Mouse (Mus musculus) ZHBTc4 (cell line): ENCODE results near the gene Arsg.

ENCODE experiments used
- DNase-seq: peaks from one replicate; pipeline ENCODE4 v3.0.0-alpha.2; 2011; ENCODE audit warnings: low read depth, low spot score

Gene Arsg

DNA sequence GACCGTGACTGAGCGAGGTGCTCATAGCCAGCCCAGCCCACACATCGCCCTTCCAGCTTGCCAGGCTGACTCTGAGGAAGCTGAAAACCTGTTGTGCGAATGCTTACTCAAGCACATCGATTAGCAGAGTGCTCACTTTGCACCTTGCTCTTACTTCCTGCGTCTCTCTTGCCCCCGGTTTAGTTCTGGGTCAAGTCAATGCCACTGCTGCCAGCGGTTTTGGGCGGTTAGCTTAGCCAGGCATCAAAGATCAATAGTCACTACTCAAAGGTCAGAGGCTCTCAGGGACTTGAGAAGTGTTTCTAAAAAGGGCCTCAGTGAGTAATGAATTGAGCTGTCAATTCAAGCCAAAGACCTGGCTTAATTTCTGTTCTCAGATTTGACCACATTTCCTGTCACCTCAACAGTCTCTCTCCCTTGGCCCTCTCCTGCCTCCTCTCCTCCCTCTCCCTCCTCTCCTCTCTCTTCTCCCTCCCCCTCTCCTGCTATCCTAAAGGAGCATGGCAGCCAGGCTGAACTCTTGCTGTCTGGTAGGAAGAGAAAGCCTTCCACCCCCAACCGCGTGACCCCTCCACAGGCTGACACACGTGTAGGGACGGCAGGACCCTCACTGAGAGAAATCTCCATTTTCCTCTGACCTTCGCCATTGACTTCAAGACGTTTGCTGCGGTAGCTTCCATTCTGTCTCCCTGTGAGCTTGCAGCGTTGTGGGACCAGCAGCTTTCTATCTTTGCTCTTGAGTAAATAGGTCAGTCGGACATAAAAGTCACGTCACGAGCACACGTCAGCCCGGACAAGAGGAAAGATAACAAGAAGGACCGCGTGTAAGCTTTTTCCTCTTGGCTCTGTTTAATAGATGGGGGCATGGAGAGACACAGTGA is 22.0 kb downstream of the Arsg start:
- no peak for DNase-seq

DNA sequence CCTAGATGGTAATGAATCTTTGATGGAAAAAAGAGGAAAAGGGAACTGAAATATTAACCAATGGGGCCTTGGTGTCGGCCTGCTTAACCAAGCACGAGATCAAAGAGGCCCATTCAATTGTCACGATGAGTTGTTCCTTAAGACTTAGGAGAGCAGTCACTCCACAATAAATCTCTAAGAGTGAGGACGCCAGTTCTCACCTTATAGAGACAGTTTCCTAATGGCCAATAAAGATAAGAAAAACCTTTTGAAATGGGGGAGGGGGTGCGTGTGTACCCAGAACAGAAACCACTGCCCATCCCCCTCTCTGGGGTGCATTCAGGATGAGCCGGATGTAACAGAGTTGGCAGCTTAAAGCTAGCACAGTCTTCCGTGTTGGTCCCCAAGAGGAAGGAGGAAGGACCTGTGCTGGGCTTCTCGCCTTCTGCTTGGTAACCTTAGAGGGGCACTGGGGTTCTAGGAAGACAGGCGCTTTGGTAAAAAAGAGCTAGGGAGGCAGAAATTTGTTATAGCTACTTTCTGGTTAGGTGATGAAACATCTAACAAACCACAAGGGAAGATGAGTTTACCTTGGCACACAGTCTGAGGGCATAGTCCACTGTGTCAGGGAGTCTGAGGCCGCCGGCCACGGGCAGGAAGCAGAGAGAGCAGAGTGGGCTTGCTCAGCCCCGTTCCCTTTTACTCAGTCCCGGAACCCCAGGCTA is 22.7 kb downstream of the Arsg start:
- DNase-seq, result no peak

DNA sequence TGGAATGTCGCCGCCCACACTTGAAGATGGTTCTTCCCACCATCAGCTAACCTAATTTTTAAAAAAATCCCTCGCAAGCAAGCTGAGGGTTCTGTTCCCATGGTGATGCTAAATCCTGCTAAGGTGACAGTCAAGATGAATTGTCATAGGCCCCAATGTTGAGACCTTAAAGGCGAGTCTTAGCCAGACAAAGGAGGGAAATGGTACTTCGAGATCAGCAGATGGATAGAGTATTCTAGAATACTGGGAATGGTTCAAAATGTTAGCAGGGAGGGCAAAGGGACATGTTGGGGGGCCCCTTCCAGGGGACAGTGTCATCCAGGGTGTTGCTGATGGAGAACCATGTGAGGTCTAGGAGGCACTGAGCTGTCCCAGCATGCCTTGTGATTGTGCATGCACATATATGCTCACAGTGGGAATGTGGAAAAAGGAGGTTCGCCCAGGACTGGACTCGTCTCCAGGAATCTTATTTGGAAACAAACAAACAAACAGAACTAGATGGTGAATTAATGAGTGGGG is 23.4 kb downstream of the Arsg start:
- no peak for DNase-seq

DNA sequence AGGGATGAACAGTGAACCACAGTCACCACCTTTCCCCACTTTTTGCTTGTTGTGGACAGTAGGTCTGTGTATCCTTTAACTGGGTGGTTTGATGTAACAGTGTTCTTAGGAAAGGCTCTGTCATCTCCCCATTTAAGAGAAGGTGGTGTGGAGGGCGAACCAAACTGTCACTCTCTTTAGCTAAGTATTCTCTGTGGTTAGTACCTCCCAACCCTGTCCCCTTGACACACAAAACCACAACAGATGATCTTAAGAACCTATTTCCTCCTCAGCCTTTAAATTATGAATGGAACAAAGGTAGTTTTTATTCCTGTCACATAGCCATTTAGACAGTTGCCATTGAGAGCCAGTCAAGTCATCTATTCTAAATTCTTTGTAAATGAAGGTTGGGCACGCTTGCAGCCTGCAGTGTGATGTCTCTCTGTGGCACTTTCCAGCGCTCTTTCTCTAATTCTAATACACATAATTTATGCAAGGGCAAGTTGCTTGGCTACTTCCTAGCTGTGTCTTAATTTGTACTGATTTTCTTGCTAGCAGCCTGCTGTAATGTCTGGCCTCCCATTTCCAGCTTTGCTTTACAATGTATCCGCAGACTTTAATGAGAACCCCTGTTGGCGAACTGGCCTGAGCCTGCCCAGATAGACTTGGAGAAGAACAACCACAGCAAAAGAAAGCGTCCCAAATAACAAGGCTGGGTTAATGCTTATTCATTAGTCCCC is 24.0 kb downstream of the Arsg start:
- peak; percentile 60 for DNase-seq

DNA sequence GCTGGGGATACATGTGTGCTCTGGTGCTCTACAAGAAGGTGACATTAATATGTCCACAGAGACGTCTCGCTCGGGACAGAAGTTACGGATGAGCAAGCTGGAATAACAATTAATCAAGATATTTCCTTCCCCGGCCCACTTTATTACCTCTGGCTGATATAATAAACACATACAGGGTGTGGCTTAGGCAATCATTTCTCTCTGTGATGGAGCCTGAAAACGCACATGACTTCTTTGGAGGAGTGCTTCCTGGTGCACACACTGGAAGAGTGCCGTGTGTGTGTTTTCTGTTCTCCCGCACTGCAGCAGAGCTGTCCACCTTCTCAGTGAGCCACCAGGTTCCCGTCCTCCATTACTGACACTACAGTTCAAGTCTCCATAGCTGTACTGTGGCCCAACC is 24.8 kb downstream of the Arsg start:
- no peak for DNase-seq

DNA sequence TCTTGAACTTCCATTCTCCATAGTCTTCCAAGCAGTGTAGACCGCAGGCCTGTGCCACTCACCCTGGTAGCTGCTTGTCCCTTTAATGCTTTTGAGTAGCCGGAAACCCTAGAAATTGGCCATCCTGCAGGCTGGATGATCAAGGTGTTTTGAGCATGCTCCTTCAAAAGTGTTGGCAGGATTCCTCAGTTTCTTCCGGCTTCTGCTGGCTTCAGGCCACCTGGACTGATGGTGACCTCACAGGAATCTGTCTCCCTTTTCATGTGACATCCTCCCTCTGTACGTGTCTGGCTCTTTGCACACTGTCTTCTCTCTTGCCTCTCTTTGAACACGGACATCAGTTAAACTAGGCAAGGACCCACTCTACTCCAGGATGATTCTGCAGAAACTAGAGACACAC is 27.0 kb downstream of the Arsg start:
- no peak for DNase-seq

DNA sequence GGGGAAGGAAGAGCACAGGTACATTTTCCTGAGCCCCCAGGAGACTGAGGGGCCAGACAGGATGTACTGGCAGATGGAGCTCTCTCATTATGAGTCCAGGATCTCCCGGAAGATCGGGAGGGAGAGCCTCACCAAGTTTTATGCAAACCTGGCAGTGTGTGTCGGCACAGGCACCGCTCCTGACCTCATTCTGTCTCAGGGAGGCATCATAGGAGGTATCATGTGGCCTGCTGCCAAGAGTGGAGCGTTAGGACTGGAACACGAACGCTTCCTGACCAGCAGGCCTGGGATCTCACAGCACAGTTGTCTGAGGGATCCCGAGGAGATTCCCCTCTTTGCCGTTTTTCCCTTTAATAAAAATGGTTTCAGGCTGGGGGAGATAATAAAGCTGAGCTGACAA is 31.8 kb downstream of the Arsg start:
- no peak for DNase-seq

DNA sequence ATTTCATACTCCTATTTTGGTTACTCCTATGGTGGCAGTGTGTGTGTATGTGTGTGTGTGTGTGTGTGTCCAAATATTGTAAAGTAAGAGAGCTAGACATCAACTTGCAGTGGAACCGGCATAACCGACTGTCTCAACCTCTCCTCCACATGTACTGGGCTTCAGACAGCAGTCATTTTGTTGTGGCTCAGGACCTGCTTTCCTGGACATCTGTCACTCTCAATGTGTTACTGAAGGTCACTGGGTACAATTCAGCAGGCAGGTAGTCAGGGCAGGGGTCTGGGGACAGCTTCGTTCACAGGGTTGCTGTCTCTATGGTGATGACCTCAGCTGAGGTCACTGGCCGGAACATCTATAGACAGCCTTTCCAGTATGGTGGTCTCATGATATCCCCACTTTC is 32.6 kb downstream of the Arsg start:
- no peak for DNase-seq

DNA sequence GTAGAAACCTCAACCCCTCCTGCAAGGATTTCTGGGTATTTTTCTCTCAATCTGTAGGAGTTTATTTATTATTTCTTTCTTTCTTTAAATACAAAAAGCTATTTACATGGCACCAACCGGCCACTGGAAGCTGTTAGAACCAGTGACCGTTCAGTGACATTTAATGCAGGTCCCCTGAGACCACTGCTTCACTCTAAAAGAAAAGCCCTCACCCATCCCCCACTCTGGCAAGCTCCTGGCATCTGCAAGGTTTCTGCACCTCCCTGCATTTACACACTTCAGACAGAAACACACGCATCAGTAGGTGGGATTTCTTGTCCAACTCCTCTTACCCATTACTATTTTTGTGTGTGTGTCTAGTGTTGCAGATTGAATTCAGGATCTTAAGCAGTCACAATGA is 33.9 kb downstream of the Arsg start:
- no peak for DNase-seq

DNA sequence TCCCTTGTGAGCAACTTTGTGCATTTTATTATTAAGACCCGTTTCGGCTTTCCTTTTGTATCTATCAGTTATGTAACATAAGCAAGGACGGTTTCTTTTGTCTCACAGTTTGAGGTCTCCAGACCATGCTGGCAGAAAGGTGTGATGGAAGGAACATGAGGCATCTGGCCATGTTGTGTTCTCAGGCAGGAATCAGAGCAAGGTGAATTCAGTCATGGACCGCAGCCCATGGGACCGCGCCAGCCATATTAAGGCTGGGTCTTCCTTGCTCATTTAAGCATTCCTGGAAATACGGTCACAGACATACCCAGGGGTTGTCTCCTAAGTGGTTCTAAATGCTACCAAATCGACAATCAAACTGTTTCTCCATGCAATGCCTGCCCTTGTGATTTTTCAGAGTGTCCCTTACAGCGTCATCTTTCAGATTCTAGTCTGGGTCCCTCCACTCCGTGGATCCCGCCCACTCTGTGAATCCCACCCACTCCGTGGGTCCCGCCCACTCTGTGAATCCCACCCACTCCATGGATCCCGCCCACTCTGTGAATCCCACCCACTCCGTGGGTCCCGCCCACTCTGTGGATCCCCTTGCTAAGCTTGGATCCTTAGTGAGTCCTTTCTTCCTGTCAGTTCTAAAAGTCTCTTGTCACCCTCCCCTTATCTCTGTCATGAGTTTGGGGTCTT is 40.0 kb downstream of the Arsg start:
- peak; percentile 76 for DNase-seq

DNA sequence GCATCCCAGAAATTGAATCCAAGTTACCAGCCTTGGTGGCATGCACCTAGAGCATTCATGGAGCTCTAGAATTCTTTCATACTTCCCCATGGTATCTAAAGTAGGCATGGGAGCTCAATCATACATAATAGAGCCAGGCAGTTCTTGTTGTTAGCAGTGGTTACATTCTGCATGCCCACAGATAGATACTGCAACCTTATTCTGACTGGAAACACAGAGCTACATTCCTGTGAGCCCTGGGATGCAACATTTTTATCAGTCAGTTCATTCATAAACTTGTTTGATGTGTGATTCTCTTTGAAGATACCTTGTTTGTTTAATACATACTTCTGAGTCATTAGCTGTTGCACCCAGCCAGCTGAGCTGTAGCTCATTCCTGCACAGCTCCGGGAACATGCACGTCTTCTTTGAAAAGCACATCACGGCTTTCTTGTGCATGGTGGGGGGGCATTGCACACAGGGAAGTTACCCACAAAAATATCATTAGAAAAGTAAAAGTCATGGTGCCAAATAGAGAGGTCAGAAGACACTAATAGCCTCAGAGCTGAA is 41.0 kb downstream of the Arsg start:
- no peak for DNase-seq

DNA sequence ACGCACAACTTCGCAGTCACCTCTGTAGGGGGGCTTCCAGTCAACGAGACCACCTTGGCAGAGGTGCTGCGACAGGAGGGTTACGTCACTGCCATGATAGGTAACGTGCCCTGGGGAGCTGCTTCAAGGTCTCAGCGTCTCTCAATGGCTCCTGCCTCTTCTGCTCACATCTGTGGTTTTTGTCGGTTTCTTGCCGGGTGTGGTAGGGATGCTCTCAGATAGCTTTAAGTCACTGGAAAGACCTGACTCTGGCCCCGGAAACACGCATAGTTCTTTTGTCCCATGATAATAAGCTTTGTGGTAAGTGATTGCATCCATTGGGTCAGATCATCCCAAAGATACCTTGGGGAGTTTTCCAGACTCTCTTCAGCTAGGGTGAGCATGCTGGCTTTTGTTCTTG is 44.2 kb downstream of the Arsg start:
- no peak for DNase-seq

DNA sequence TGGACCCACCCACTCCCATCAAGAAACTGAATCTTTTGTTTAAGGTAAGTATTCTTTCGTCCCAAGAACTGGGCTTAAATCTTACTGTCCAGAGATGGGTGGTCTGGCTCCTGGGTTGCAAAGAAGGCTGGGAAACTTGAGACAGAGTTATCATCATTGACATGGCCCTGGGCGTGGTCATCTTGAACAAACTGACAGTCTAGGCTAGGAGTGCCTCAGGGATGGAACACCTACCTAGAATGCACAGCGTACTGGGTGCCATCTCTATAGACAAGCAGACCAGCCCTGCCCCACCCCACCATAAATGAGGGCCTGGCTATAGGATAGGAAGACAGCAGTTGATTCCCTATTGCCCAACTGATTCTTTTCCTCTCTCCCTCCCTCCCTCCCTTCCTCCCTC is 44.6 kb downstream of the Arsg start:
- no peak for DNase-seq

DNA sequence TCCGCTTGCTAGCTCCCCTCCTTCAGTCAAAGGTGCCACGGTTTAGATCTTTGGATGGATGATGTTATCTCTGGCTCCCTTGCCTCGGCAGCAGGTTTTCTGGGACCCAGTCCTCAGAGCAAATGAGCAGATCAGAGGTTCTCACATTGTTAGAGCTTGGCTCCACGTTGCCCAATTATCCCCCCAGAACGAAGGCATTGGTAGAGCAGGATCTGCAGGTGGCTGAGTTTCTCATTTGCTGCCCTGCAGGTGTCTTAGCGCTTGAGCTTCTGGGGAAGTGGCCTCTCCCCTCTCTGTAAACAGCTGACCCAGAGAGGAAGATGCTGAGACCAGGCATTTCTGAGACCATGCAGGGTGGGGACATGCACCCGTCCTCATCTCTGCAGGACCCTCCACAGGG is 47.8 kb downstream of the Arsg start:
- DNase-seq, result no peak

DNA sequence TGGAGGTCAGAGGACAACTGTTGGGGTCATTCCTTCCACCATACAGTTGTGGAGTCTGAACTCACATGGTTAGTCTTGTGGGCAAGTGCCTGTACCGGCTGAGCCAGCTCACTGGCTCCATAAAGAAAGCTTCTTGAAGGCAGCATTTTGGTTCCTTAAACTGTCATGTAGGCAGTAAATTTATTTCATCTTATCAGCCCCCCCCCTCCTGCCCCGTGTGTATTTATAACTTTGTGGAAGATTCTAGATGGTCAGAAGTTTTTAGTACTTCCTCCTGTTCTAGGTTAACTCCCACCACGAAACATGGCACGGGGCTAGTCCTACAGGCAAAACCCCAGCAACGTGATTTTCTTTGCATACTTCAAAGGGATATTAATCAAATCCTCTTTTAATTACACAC is 51.7 kb downstream of the Arsg start:
- DNase-seq, result no peak

DNA sequence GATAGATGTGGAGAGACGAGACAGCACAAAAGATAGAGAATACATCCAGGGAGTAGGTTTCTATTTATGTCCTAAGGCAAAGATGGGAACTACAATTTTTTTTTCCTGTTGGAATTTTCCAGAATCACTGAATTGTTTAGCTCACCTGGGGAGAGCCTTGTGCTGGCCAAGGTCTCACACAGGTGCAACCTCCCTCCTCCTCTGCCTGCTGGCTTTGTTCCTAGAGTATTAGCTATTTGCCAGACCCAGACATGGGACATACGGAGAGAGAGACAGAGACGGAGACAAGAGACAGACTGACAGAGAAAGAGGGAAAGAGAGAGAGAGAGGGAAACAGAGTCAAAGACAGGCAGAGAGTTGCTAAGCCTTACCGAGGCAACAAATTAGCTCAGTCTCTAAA is 52.4 kb downstream of the Arsg start:
- DNase-seq, result no peak

DNA sequence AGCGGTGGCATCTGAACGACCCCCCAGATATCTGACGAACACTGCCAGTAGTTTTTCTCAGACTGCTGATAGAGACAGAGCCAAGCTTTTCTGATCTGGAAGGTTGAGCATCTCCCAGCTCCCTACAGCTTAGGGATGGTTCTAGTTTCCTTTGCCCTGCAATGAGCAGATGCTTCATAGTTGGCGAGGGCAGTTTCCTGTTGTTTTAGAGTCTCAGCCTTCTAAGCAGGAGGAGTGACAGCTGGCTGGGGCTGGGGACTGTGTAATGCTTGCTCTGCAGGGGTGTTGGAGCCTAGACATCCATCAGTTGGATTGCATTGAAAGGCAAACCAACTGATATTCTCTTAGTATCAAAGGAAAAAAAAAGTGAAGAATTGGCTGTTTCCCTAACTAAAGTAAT is 56.9 kb downstream of the Arsg start:
- DNase-seq, result no peak

DNA sequence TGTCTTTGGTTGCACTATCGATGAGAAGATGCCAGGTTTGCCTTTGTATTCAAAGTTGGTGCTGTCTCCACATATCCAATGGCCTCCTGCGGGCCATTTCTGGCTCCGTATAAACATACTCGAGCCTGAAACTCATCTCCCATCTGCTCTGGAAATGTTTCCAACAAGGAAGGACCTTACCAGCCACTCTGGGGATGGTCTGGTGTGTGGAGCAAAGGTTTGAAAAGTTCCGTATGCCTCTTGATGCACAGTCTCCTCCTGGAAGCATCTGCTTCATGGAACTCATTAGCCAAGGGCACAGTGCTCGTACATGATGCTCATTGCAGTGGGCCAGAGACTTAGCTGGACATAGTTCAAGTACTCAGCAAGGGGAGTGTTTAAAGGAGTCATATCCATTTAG is 62.8 kb downstream of the Arsg start:
- DNase-seq, result no peak

DNA sequence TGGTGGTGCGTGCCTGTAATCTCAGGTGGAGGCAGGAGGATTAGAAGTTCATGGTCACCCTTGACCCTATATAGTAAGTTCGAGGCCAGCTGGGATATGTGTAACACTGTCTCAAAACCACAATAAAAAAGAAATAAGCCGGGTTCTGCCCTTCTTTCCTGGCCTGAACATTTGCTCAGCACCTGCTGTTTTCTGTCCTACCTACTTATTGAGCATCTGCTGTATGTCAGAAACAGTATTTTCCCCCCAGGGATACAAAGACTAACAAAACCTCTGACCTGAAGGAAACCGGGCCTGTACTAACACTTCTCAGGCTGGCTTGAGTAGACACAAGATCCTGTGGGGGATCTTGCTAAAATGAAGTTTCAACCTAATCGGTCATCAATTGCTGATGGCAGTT is 63.8 kb downstream of the Arsg start:
- no peak for DNase-seq

DNA sequence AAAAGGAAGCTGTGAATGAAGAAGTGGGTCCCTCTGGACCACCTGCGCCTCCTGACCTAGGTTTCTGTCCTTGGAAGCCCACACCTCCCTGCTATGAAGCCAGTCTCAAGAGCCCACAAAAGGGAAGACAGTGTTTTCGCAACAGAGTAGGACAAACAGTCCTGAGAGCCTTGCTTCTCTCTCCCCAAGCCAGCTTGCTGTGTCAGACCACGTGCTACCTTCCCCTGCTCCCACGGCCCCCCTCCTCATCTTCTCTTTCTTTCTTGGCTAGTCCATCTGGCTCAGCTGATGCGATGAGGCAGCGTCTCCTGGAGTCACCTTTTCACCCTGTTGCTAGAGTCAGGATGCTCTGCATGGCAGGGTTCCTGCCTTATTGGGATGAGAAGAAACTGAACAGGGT is 66.1 kb downstream of the Arsg start:
- no peak for DNase-seq

DNA sequence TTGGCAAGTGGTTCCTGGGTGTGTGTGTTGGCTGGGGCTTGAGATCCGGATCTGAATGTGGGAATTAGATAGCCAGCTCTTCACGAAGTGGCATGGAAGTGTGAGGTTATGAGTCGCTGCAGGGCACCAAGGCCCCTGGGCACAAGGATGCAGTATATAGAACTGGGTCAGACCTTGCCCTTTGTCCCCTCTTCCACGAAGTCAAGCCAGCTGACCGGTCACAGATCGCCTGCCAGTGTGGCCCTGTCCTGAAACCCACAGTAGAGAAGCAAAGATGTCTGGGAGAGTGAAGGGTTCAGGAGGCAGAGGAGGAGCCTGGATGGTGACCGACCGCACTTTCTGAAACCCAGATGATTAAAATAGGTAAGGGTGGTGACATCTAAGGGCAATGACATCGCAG is 70.3 kb downstream of the Arsg start:
- no peak for DNase-seq

DNA sequence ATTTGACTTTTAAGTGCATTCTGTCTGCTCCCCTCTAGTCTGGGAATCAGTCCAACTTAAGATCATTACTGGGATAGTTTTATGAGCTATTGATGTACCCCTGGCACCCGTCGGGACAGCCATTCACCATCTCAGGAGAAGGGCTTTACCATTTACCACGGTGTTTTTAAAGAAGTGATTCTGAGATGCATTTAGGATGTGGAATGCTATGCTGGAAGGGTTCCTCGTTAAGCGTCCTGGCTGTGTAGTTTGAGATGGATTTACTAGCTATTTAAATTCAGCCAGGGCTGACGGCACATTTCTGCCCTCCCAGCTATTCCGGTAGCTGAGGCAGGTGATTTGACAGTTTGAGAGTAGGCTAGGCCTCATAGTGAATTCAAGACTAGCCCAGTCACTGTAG is 71.3 kb downstream of the Arsg start:
- no peak for DNase-seq
